10 mouse cellular contexts compared by ENCODE assay signal in genomic region chr4:106988886-106989225, GRCm38 (mm10).
DNase-seq lines count a peak whose midpoint lies in the region; ATAC-seq lines count a peak whose summit lies in the region.
"Had no signal": no experiment of that assay in that cellular context is flagged by ENCODE, and none has a peak within 500 bp of the region (broad histone marks: within the 10 kb centered on the region; RNA-seq: fewer than 3 reads in every experiment).

No protein-coding gene starts in this region.

- H3K27ac ChIP-seq in limb, embryonic 12.5 days, result peak overlapping the region; percentile 70; the same call in 1 of the 2 replicates
- H3K27ac ChIP-seq in limb, embryonic 10.5 days, result no peak overlapping the region
- H3K27ac ChIP-seq in forebrain, embryonic 14.5 days (ENCODE audit: low read depth, low read length), result peak overlapping the region; percentile 74
- peak overlapping the region; percentile 58; the same call in 1 of the 2 replicates for H3K27ac ChIP-seq in neural tube, embryonic 14.5 days (ENCODE audit: low read depth, low read length)

- no peak overlapping the region for H3K9ac ChIP-seq in limb, embryonic 12.5 days (replicated peaks)
- peak overlapping the region; percentile 43; the same call in 1 of the 2 replicates for H3K9ac ChIP-seq in forebrain, embryonic 14.5 days (ENCODE audit: low read length)
- no peak overlapping the region for H3K9ac ChIP-seq in neural tube, embryonic 14.5 days (replicated peaks; ENCODE audit: low read depth, low read length)

- H3K4me1 ChIP-seq in limb, embryonic 12.5 days (replicated peaks), result peaks cover 68% of the 10 kb centered on the region
- peaks cover 69% of the 10 kb centered on the region for H3K4me1 ChIP-seq in limb, embryonic 10.5 days
- H3K4me1 ChIP-seq in forebrain, embryonic 14.5 days (ENCODE audit: control insufficient read depth, insufficient read depth, low read length), result peaks cover 75% of the 10 kb centered on the region
- H3K4me1 ChIP-seq in neural tube, embryonic 14.5 days (ENCODE audit: control insufficient read depth, insufficient read depth, low read length), result peaks cover 51% of the 10 kb centered on the region

- no peak for ATAC-seq in limb, embryonic 12.5 days (ENCODE audit: insufficient number of reproducible peaks, insufficient read depth, low FRiP score, low TSS enrichment, low read depth)
- ATAC-seq in forebrain, embryonic 14.5 days, result no peak
- no peak for ATAC-seq in neural tube, embryonic 14.5 days (ENCODE audit: low read depth)
- no peak for ATAC-seq in megakaryocyte-erythroid progenitor cell, adult 5-6 weeks (replicated peaks; ENCODE audit: low FRiP score, low TSS enrichment, poor library complexity, severe bottlenecking)
- ATAC-seq: CD4-positive, CD25-positive, alpha-beta regulatory T cell, adult 4 months had no signal

- no peak overlapping the region for H3K4me2 ChIP-seq in limb, embryonic 12.5 days
- H3K4me2 ChIP-seq in forebrain, embryonic 14.5 days (ENCODE audit: low read length), result peak overlapping the region; percentile 15
- no peak overlapping the region for H3K4me2 ChIP-seq in neural tube, embryonic 14.5 days (ENCODE audit: low read depth, low read length)

- no peaks in the 10 kb centered on the region for H3K9me3 ChIP-seq in limb, embryonic 12.5 days
- no peaks in the 10 kb centered on the region for H3K9me3 ChIP-seq in limb, embryonic 10.5 days (replicated peaks)
- no peaks in the 10 kb centered on the region for H3K9me3 ChIP-seq in forebrain, embryonic 14.5 days (replicated peaks; ENCODE audit: control insufficient read depth, low read length)
- no peaks in the 10 kb centered on the region for H3K9me3 ChIP-seq in neural tube, embryonic 14.5 days (ENCODE audit: control insufficient read depth, low read length)

- H3K27me3 ChIP-seq in limb, embryonic 12.5 days, result no peaks in the 10 kb centered on the region
- H3K27me3 ChIP-seq in limb, embryonic 10.5 days (ENCODE audit: low read depth, poor library complexity, severe bottlenecking), result no peaks in the 10 kb centered on the region
- no peaks in the 10 kb centered on the region for H3K27me3 ChIP-seq in forebrain, embryonic 14.5 days (replicated peaks; ENCODE audit: control insufficient read depth, insufficient read depth, low read length)
- no peaks in the 10 kb centered on the region for H3K27me3 ChIP-seq in neural tube, embryonic 14.5 days (ENCODE audit: control insufficient read depth, insufficient read depth, low read length)

- no peak for DNase-seq in limb, embryonic 10.5 days (ENCODE audit: low spot score)
- DNase-seq in forebrain, embryonic 14.5 days (ENCODE audit: low spot score), result no peak
- DNase-seq in kidney, postnatal 36 days, result peak; percentile 65 to 68
- DNase-seq in layer of hippocampus, postnatal 25 days (ENCODE audit: extremely low spot score in 1 of 2, low spot score in 1 of 2), result no peak
- DNase-seq in thymus, postnatal 25 days, result no peak
- DNase-seq: lung, postnatal 4 days had no signal

- WGBS in limb, embryonic 12.5 days, result 65% methylated on average over 6 of the region's 6 CpGs
- 75% methylated on average over 6 of the region's 6 CpGs for WGBS in limb, embryonic 10.5 days
- WGBS in forebrain, embryonic 14.5 days, result 26% methylated on average over 6 of the region's 6 CpGs
- 20% methylated on average over 6 of the region's 6 CpGs for WGBS in neural tube, embryonic 14.5 days

- H3K4me3 ChIP-seq in limb, embryonic 12.5 days (replicated peaks), result no peak overlapping the region
- no peak overlapping the region for H3K4me3 ChIP-seq in limb, embryonic 10.5 days
- no peak overlapping the region for H3K4me3 ChIP-seq in forebrain, embryonic 14.5 days (ENCODE audit: low read depth, low read length)
- no peak overlapping the region for H3K4me3 ChIP-seq in neural tube, embryonic 14.5 days (ENCODE audit: low read depth, low read length)

- H3K36me3 ChIP-seq in limb, embryonic 12.5 days, result peaks cover 28% of the 10 kb centered on the region
- peaks cover 69% of the 10 kb centered on the region for H3K36me3 ChIP-seq in limb, embryonic 10.5 days
- H3K36me3 ChIP-seq in forebrain, embryonic 14.5 days (ENCODE audit: control insufficient read depth, insufficient read depth, low read length), result no peaks in the 10 kb centered on the region
- H3K36me3 ChIP-seq in neural tube, embryonic 14.5 days (ENCODE audit: control insufficient read depth, insufficient read depth, low read length), result no peaks in the 10 kb centered on the region

Comparison
In these comparisons a context has a peak if more than half of its experiments do, and no peak if none do; other contexts are left out.
1. DNase-seq: peak in kidney, postnatal 36 days (2 of 2); none in limb, embryonic 10.5 days (single experiment), forebrain, embryonic 14.5 days (single experiment), layer of hippocampus, postnatal 25 days (0 of 2) and thymus, postnatal 25 days (single experiment).